Mouse (Mus musculus) cerebellum, adult 2 months (tissue): ENCODE measurements around the gene Zar1. TPM values are rescaled to one million over a fixed set of nuclear protein-coding genes. Genes with fewer than 3 reads are reported as not detected.
"Not testable (repeated sequence)": the region's sequence is repeated elsewhere in the genome, so short reads cannot be mapped to it uniquely, and the experiment has no call there.

Source experiments
- DNase-seq, 2 experiments: peaks; one replicate each; pipeline ENCODE4 v3.0.0; 2021
- H3K27ac ChIP-seq: fragments of 200-500 bp; 2 replicates; pipeline ENCODE4 v1.5.1; 2012; ENCODE audit warnings: low read length, control low read depth, inconsistent platforms; ENCODE audit not compliant: insufficient read depth
- H3K27me3 ChIP-seq: fragments of 200-500 bp; 2 replicates; pipeline ENCODE4 v1.6.1; 2012; ENCODE audit warnings: inconsistent platforms, mild to moderate bottlenecking, low read length, moderate library complexity; ENCODE audit not compliant: control insufficient read depth, insufficient read depth
- H3K4me1 ChIP-seq: fragments of 200-500 bp; 2 replicates; pipeline ENCODE4 v1.6.1; 2011; ENCODE audit warnings: low read length; ENCODE audit not compliant: control insufficient read depth, insufficient read depth
- H3K4me3 ChIP-seq: fragments of 200-500 bp; replicated peaks from 2 replicates; pipeline ENCODE3; 2011; ENCODE audit warnings: mild to moderate bottlenecking, low read depth, low read length, control low read depth; ENCODE audit not compliant: insufficient read depth
- CTCF ChIP-seq: fragments of 200-500 bp; IDR thresholded peaks from 2 replicates; pipeline ENCODE4 v1.5.1; 2011; ENCODE audit warnings: low read depth, mild to moderate bottlenecking, control low read depth, low read length, moderate library complexity, borderline replicate concordance; ENCODE audit not compliant: insufficient read depth
- POLR2A ChIP-seq: fragments of 200-500 bp; IDR thresholded peaks from 2 replicates; pipeline ENCODE4 v1.6.1; 2011; ENCODE audit warnings: low read length, control low read depth, borderline replicate concordance; ENCODE audit not compliant: insufficient read depth
- WGBS: fragments of 180-500 bp; shearing (Covaris S2); methylation state at CpG from one replicate; pipeline ENCODE4 v1.1.7; 2018; 5-methylcytosine and 5-hydroxymethylcytosine counted together
- polyA plus RNA-seq: library from polyadenylated mRNA; depleted of rRNA; stranded (reverse); fragments of >200 nt; gene quantifications from 2 replicates; pipeline ENCODE4 v1.2.3, GENCODE M21; 2012; rRNA removed

The Zar1 gene
- 0.48 and 0.56 TPM in 2 replicates for polyA plus RNA-seq

DNA sequence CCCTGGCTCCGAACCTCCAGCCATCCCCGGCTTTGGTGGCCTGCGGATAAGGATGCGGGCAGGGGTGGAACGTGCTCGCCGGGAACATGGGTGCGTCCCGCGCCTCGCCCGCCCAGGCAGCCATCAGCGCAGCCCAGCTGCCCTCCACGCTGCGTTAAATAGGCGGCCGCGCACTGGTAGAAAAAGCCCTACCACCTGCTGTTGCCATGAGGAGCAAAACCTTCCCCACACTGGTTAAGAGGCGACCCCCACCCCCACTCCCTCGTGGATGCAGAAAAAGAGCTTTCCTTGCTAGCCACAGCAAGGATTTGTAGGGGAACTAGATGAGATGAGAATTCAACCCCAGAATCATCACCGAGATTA is at the start of gene Zar1:
TSS of gene Zar1 (minus strand) at position 285 of the 363 bp plus-strand sequence.
- H3K4me1 ChIP-seq, result not testable (repeated sequence)
- WGBS, result 13% methylated on average over 18 of the region's 21 CpGs

DNA sequence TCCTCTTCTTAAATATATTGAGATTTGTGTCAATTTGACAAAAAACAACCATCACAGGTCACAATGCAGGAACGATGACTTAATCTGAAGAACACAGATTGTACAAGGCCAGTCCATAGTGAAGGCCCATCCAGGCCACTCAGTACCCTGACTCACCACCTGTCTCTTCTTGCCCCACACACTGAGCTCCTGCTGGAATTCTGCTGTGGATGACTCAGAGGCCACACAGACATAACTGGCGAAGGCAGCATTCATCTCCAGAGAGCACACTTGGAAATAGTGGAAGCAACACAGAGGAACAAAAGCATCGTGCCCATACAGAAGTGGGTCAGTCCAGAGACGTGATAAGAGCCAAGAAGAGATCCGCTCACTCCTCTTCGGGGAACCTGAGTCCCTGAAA is 49.0 kb upstream of the Zar1 start:
- no peak overlapping the region for H3K27ac ChIP-seq
- H3K27me3 ChIP-seq, result no peaks in the 10 kb centered on the region
- WGBS, result 75% methylated on average over 6 of the region's 6 CpGs
- no peaks in the 10 kb centered on the region for H3K4me1 ChIP-seq
- DNase-seq, result no peak
- TF ChIP-seq POLR2A, result no peak
- no peak for TF ChIP-seq CTCF
- H3K4me3 ChIP-seq, result no peak overlapping the region

More for the DNA sequence above, at the start of gene Zar1:
- H3K27me3 ChIP-seq, DNase-seq, H3K27ac ChIP-seq: not testable (repeated sequence)
- peak within 1 kb of the TSS; percentile 25 for H3K4me3 ChIP-seq

DNA sequence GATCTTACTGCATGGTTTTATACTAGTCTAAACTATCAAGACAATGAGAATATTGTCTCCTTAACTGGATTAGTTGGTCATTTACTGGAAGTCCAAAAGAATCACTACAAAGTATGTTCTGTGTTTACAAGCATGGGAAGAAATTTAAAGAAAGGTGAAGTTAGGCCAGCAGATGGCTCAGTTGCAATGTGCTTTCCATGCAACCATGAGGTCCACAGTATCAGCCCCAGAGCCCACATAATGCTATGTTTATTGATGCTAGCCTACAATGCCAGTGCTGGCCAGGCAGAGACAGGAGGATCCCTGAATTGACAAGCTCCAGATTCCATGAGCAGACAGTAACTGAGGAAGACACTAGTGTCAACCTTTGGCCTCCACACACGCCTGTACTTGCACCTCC is 40.0 kb upstream of the Zar1 start:
- TF ChIP-seq POLR2A (no peak), CTCF (no peak)
- Histone ChIP-seq H3K27me3 (no peaks in the 10 kb centered on the region), H3K4me3 (no peak overlapping the region), H3K4me1 (no peaks in the 10 kb centered on the region), H3K27ac (no peak overlapping the region)
- no peak for DNase-seq
- 96% methylated on average over 1 of the region's 1 CpGs for WGBS

DNA sequence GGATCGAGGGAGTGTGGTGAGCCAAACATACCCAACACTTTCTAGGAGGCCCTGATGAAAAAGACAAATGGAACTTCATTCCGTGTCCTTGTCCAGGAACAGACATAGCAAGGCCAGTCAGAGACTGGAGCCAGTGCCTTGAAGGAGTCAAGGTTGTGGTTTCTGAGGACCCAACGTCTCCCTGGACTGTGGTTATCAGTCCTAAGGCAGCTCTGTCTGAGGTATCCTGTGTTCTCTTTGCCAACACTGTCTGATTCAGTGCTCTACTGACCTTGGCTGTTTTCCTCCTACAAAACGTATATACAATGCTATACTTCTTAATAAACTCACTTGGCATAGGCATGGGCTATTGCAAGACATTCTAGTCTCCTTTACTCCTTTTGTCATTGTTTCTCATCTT is 36.4 kb upstream of the Zar1 start:
- Histone ChIP-seq H3K27ac (no peak overlapping the region), H3K4me3 (no peak overlapping the region), H3K4me1 (no peaks in the 10 kb centered on the region), H3K27me3 (no peaks in the 10 kb centered on the region)
- DNase-seq, result no peak
- TF ChIP-seq CTCF, result no peak
- TF ChIP-seq POLR2A, result no peak
- 82% methylated on average over 4 of the region's 4 CpGs for WGBS

DNA sequence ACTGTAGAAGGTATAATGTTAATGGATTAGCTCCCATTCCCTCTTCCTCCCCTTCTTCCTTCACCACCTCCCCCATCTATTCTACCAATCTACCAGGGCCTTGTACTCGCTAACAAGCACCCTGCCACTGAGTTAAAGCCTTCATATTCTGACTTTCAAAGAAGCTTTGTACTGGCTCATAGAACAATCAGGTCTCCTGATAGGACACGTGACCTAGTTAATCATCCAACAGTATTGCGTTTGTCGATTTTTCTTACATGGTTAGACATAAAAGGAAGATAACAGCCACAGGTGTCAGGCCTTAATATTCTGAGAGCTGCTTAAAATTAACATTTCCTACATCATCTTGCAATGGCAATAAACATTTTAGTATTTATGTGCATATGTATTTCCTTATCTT is 22.1 kb upstream of the Zar1 start:
- Histone ChIP-seq H3K27ac (no peak overlapping the region), H3K4me1 (no peaks in the 10 kb centered on the region), H3K27me3 (no peaks in the 10 kb centered on the region), H3K4me3 (no peak overlapping the region)
- DNase-seq, result no peak
- TF ChIP-seq CTCF, result no peak
- TF ChIP-seq POLR2A, result no peak
- WGBS, result 93% methylated on average over 4 of the region's 4 CpGs

DNA sequence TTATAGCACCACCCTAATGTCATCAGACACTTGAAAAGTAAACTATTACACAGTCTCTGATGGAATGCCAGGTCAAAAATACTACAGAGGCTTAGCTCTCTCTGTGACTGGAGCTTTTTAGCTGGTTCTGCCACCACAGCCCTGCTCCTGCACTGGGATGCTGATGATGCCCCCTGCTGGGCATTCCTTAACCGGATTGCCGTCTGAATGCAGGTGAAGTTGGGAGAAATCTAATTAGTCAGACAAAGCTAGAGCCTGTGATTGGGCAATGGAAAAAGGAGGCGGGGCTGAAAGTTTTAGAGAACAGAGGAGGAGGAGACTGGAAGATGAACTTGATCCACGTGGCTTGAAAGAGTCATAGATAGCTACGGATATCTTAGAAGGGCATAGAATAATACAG is 20.0 kb upstream of the Zar1 start:
- no peak overlapping the region for H3K27ac ChIP-seq
- no peaks in the 10 kb centered on the region for H3K27me3 ChIP-seq
- H3K4me1 ChIP-seq, result no peaks in the 10 kb centered on the region
- no peak overlapping the region for H3K4me3 ChIP-seq
- TF ChIP-seq POLR2A (no peak), CTCF (no peak; the same call in 1 of the 2 replicates)
- DNase-seq, result peak in 1 of 2 experiments; percentile 5
- 16% methylated on average over 5 of the region's 5 CpGs for WGBS

DNA sequence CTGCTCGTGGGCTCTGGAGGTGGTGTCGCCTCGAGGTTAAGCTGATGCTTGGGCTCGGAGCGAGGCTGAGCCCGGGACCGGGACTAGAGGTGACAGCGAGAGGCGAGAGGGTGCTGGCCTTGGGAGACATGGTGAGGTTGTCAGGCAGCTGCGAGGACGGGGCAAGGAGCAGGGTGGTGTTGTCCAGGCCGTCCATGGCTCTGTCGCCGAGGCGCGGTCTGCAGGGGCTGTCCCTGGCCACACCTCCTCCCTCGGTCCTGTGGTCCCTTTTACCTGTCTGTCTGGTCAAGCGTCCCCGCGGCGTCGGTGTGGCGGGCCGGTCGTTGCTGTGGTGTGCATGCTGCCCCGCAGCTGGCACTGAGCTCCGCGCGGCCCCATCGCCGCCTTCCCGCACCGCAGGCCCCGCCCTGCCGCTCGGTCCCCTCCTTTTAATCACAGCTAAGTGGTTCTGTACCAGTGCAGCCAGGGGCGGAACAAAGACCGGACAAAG is 6.2 kb upstream of the Zar1 start, which contains the start of gene Gm5868:
TSS of gene Gm5868 (minus strand) at position 360 of the 490 bp plus-strand sequence.
- Histone ChIP-seq H3K27ac (no peak within 1 kb of the TSS), H3K27me3 (no peaks in the 10 kb centered on the region), H3K4me3 (no peak within 1 kb of the TSS), H3K4me1 (no peaks in the 10 kb centered on the region)
- WGBS, result 3% methylated on average over 38 of the region's 38 CpGs
- TF ChIP-seq POLR2A (no peak), CTCF (no peak)
- no peak for DNase-seq

DNA sequence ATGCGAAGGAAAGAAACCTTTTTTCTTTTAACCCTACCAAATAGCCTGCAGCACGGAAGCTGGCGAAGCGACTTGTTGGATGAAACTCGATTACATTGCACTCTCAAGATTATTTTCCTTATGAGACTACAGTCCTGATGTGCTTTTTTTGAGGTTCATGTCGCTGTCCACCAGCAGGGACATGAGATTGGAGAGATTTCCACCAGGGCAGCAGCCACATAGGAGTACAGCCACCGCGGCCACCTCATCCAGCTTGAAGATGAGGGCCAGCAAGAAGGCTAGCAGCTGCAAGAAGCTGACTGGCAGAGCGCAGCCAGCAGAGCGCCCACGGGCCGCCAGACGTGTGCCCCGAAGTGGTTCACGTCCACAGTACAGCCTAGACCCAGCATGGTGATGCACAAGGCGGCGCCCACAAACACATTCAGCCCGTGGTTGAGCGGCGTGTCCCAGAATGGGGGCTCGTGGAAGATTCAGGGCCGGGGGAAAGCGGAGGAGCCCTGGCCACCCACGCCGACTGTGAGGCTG is 5.7 kb upstream of the Zar1 start:
- 44% methylated on average over 25 of the region's 25 CpGs for WGBS
- H3K4me3 ChIP-seq, result not testable (repeated sequence)

DNA sequence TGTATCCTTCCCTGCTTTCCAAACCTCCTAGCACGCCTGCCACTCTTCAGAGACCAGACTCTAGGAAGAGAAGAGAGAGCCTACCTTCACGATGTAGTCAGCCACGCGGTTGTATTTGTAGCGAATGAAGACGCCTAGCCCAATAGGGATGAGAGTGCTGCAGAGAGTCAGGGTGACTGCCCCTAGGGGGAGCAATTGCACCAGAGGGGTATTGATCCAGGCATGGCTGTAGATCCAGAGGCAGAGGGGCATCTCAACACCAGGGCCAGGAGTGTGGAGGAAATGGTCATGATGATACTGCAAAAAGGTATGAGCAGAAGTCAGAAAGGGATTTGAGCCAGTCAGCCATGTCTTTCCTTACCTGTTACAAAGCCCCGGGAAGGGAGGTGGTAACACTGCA is 5.1 kb upstream of the Zar1 start:
- H3K4me3 ChIP-seq, H3K4me1 ChIP-seq, H3K27me3 ChIP-seq, H3K27ac ChIP-seq, DNase-seq: not testable (repeated sequence)
- WGBS, result 48% methylated on average over 7 of the region's 7 CpGs

More for the DNA sequence above, 5.7 kb upstream of the Zar1 start:
- not testable (repeated sequence) for H3K4me1 ChIP-seq, H3K27me3 ChIP-seq, H3K27ac ChIP-seq, DNase-seq

DNA sequence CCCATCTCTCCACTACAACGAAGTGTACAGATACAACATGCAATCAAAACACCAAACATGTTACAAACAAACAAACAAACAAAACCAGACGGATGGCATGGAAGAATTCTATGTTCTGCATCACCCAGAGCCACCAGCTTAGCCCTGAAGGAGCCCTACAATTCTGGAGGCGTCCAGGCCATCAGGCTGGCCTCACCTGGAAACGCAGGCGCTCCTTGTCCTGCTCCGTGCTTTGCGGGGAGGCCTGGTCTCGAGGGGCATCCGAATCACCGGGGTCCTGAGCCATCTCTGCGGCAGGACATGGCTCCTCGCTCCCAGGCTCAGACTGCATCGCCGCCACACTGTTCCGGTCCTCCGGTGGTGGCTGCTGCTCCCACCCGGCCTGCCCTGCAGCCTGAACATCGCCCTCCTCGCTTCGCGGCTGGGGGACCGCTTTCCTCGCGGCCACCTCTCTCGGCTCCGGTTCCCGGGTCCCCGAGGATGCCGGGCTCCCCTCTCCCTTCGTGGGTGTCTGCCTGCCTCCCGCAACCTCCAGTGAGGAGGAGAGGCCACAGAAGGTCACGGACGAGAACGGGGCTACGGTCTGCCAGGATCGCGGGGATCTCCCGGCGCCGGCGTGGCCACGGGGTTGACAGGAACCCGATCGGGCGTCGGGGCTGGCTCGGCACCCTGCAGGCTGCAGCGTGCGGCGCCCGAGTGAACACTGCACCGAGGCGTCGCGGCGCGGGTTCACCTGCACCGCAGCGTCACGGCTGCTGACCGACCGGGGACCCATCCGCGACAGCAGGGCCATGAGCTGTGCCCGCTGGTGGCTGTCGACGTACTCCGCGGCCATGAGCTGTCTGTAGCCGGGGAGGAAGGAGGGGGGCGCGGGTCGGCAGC is 725 bp downstream of the Zar1 start:
- not testable (repeated sequence) for DNase-seq, H3K27me3 ChIP-seq, H3K27ac ChIP-seq, H3K4me1 ChIP-seq
- WGBS, result 3% methylated on average over 69 of the region's 73 CpGs
- peak overlapping the region; percentile 25 for H3K4me3 ChIP-seq

DNA sequence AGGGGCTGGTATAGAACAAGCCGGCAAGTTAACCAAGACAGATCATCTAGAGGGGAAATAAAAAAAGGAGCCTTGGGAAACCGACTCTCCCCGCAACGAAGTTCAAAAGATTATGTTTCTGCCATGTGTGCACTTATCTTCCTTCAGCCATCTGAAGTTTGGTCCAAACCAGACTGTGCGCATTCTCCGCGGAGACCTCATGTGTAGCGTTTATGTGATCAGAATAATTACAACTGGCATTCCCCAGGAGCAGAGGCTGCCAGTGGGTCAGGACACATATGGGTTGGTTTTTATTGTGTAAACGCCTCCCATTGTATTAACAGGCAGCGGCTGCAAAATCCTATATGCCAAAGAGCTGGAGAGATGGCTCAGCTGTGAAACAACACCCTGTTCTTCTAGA is 1.5 kb downstream of the Zar1 start:
- H3K27me3 ChIP-seq, H3K4me3 ChIP-seq, H3K4me1 ChIP-seq, DNase-seq, H3K27ac ChIP-seq: not testable (repeated sequence)
- WGBS, result 34% methylated on average over 10 of the region's 10 CpGs
